Mouse (Mus musculus) hindbrain, embryonic 15.5 days (tissue): ENCODE measurements around the gene Olfr329-ps. TPM values are rescaled to one million over a fixed set of nuclear protein-coding genes. Genes with fewer than 3 reads are reported as not detected.
"Not testable (repeated sequence)": the region's sequence is repeated elsewhere in the genome, so short reads cannot be mapped to it uniquely, and the experiment has no call there.

Source experiments
- ATAC-seq: fragments of 200-750 bp; cut with Nextera tagmentation; 2 replicates; pipeline ENCODE4 v1.8.0; 2017; ENCODE audit warnings: low read depth, moderate number of reproducible peaks, moderate TSS enrichment; ENCODE audit not compliant: low FRiP score
- H3K27ac ChIP-seq: fragments of 300-500 bp; sonication (generic); replicated peaks from 2 replicates; pipeline ENCODE4 v1.5.1; 2015; ENCODE audit warnings: mild to moderate bottlenecking, inconsistent platforms
- H3K27me3 ChIP-seq: fragments of 300-500 bp; sonication (generic); 2 replicates; pipeline ENCODE4 v1.6.1; 2015; ENCODE audit warnings: control low read depth, inconsistent platforms
- H3K36me3 ChIP-seq: fragments of 300-500 bp; sonication (generic); 2 replicates; pipeline ENCODE4 v1.6.1; 2015; ENCODE audit warnings: control low read depth, inconsistent platforms
- H3K4me1 ChIP-seq: fragments of 300-500 bp; sonication (generic); replicated peaks from 2 replicates; pipeline ENCODE4 v1.6.1; 2015; ENCODE audit warnings: control low read depth, inconsistent platforms
- H3K4me2 ChIP-seq: fragments of 300-500 bp; sonication (generic); 2 replicates; pipeline ENCODE4 v1.6.1; 2015; ENCODE audit warnings: moderate library complexity, mild to moderate bottlenecking, inconsistent platforms
- H3K4me3 ChIP-seq: fragments of 300-500 bp; sonication (generic); 2 replicates; pipeline ENCODE4 v1.5.1; 2015; ENCODE audit warnings: mild to moderate bottlenecking, inconsistent platforms
- H3K9ac ChIP-seq: fragments of 300-500 bp; sonication (generic); 2 replicates; pipeline ENCODE4 v1.6.1; 2015; ENCODE audit warnings: inconsistent platforms
- H3K9me3 ChIP-seq: fragments of 300-500 bp; sonication (generic); 2 replicates; pipeline ENCODE4 v1.6.1; 2016; ENCODE audit warnings: control low read depth, inconsistent platforms
- WGBS: fragments of 180-500 bp; shearing (Covaris S2); methylation state at CpG from one replicate; pipeline ENCODE4 v1.1.7; 2015; 5-methylcytosine and 5-hydroxymethylcytosine counted together
- polyA plus RNA-seq: library from polyadenylated mRNA; unstranded; fragments of >200 nt; fragmentation: Nextera tagmentation; extraction: Ambion mirVana; gene quantifications from 2 replicates; pipeline ENCODE4 v1.2.1, GENCODE M21; 2015

The Olfr329-ps gene
- polyA plus RNA-seq, 1 experiment from 2014 or later: not detected

DNA sequence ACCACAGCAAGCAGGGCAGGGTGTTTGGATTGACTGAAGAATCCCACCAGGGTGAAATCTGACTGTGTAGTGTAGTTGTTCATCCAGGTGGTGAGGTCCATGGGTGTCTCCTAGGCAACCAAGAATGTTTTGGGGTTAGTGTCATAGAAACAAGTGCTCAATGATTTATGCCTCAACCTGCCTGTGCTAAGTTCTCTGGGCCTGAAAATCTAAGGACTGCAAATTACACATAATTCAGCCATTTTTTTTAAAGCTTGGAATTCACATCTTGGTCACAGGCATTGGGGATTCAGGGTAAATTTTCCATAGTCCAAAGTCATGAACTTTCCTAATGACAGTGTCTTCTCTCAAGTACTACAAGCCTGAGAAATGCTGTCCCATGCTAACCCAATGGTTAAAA lies 43.8 kb downstream of the Olfr329-ps start, which contains the start of gene Olfr331:
Olfr331 (minus strand) TSS at position 101 of the 400 bp plus-strand sequence.
- not testable (repeated sequence) for H3K36me3 ChIP-seq, H3K27me3 ChIP-seq, H3K4me3 ChIP-seq, H3K27ac ChIP-seq, H3K9me3 ChIP-seq, ATAC-seq, H3K4me2 ChIP-seq, H3K4me1 ChIP-seq, H3K9ac ChIP-seq

DNA sequence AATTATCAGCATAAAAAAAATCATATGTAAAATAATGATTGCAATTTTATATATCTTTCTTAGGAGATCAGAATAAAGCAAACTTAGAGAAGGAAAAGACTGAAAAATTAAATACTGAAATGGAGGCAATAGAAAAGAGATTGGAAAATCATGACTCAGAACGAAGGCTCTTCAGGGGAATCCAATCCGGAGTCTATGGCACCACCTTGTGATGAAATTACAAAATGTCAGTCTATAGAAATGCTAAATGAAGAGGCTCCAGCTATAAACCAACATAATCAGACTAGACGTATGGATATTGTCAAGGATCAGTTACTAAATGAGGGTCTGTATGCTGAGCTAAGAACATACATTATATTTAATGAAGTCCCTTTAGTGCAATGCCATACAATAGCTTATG lies 46.9 kb downstream of the Olfr329-ps start:
- Histone ChIP-seq H3K4me3 (no peak overlapping the region), H3K4me1 (no peaks in the 10 kb centered on the region), H3K27me3 (no peaks in the 10 kb centered on the region), H3K27ac (no peak overlapping the region), H3K4me2 (no peak overlapping the region), H3K9me3 (no peaks in the 10 kb centered on the region), H3K9ac (no peak overlapping the region), H3K36me3 (no peaks in the 10 kb centered on the region)
- 45% methylated on average over 3 of the region's 3 CpGs for WGBS
- ATAC-seq: no peak

- Histone ChIP-seq H3K27ac (no peak overlapping the region), H3K36me3 (no peaks in the 10 kb centered on the region), H3K9me3 (no peaks in the 10 kb centered on the region), H3K9ac (no peak overlapping the region), H3K4me1 (no peaks in the 10 kb centered on the region), H3K27me3 (no peaks in the 10 kb centered on the region), H3K4me3 (no peak overlapping the region), H3K4me2 (no peak overlapping the region)
- 90% methylated on average over 9 of the region's 9 CpGs for WGBS
- no peak for ATAC-seq
These were observed 47.5 kb downstream of the Olfr329-ps start for GRCm38 (mm10) chr11:58498761-58499160.

- Histone ChIP-seq H3K36me3 (no peaks in the 10 kb centered on the region), H3K9me3 (no peaks in the 10 kb centered on the region), H3K27ac (no peak within 1 kb of the TSS), H3K4me2 (no peak within 1 kb of the TSS), H3K27me3 (no peaks in the 10 kb centered on the region), H3K4me3 (no peak within 1 kb of the TSS), H3K9ac (no peak within 1 kb of the TSS), H3K4me1 (no peaks in the 10 kb centered on the region)
- WGBS: 76% methylated on average over 2 of the region's 2 CpGs
- no peak for ATAC-seq
These were observed 53.8 kb downstream of the Olfr329-ps start, which contains the start of gene Olfr332 for GRCm38 (mm10) chr11:58492455-58492854. Olfr332 (minus strand) TSS chr11:58492555.

Other genes with a start within 250 kb of the Olfr329-ps start
- 30.2 and 30.8 TPM in 2 replicates for gene Zfp692, start 239.4 kb downstream of the Olfr329-ps start, polyA plus RNA-seq
- 37.5 and 39.4 TPM in 2 replicates for gene Zfp672, start 216.1 kb downstream of the Olfr329-ps start, polyA plus RNA-seq
- 48.4 and 51.9 TPM in 2 replicates for gene Sh3bp5l, start 215.7 kb downstream of the Olfr329-ps start, polyA plus RNA-seq
- gene Lypd8, start 167.4 kb downstream of the Olfr329-ps start, polyA plus RNA-seq: 0.39 TPM in 1 of 2 replicates, not detected in the other
- not detected in 2 replicates for gene 1810065E05Rik, start 125.3 kb downstream of the Olfr329-ps start, polyA plus RNA-seq
- not detected in 2 replicates for gene Gm12253, start 113.9 kb downstream of the Olfr329-ps start, polyA plus RNA-seq
- gene Lypd9, start 93.5 kb downstream of the Olfr329-ps start, polyA plus RNA-seq: not detected in 2 replicates
- gene Olfr30, start 84.2 kb downstream of the Olfr329-ps start, polyA plus RNA-seq: not detected in 2 replicates
- gene Olfr332, start 53.9 kb downstream of the Olfr329-ps start, polyA plus RNA-seq: not detected in 2 replicates
- not detected in 2 replicates for gene Olfr331, start 43.9 kb downstream of the Olfr329-ps start, polyA plus RNA-seq
- not detected in 2 replicates for gene Olfr330, start 11.6 kb downstream of the Olfr329-ps start, polyA plus RNA-seq
- gene Olfr328, start 9.2 kb upstream of the Olfr329-ps start, polyA plus RNA-seq: 0.14 TPM in 1 of 2 replicates, not detected in the other
- not detected in 2 replicates for gene Olfr224, start 24.1 kb upstream of the Olfr329-ps start, polyA plus RNA-seq
- gene Olfr325, start 31.3 kb upstream of the Olfr329-ps start, polyA plus RNA-seq: not detected in 2 replicates
- gene Olfr324, start 48.7 kb upstream of the Olfr329-ps start, polyA plus RNA-seq: 0.06 and 0.09 TPM in 2 replicates
- not detected in 2 replicates for gene 2210407C18Rik, start 69.7 kb upstream of the Olfr329-ps start, polyA plus RNA-seq
- not detected in 2 replicates for gene Olfr323, start 84.1 kb upstream of the Olfr329-ps start, polyA plus RNA-seq
- 0.10 TPM in 1 of 2 replicates, not detected in the other for gene Trim58, start 94.0 kb upstream of the Olfr329-ps start, polyA plus RNA-seq
- gene Olfr322, start 112.4 kb upstream of the Olfr329-ps start, polyA plus RNA-seq: not detected in 2 replicates
- gene Olfr320, start 134.7 kb upstream of the Olfr329-ps start, polyA plus RNA-seq: not detected in 2 replicates
- not detected in 2 replicates for gene Olfr319, start 152.7 kb upstream of the Olfr329-ps start, polyA plus RNA-seq
- gene Olfr318, start 177.6 kb upstream of the Olfr329-ps start, polyA plus RNA-seq: not detected in 2 replicates
- 0.16 and 0.44 TPM in 2 replicates for gene Olfr317, start 192.8 kb upstream of the Olfr329-ps start, polyA plus RNA-seq
- 0.05 TPM in 1 of 2 replicates, not detected in the other for gene Olfr316, start 206.3 kb upstream of the Olfr329-ps start, polyA plus RNA-seq
- not detected in 2 replicates for gene Olfr315, start 226.8 kb upstream of the Olfr329-ps start, polyA plus RNA-seq
- not detected in 2 replicates for gene Olfr314, start 236.5 kb upstream of the Olfr329-ps start, polyA plus RNA-seq